Mouse (Mus musculus): ENCODE data around the gene Pusl1. TPM values are rescaled to one million over a fixed set of nuclear protein-coding genes. Genes with fewer than 3 reads are reported as not detected.

Pusl1 gene
- polyA plus RNA-seq, 1 experiment from 2014 or later, result 39.7 TPM

GRCm38 (mm10) chr4:155868614-155869298, 22.8 kb downstream of the Pusl1 start:
- WGBS, result 7% methylated on average over 22 of the region's 22 CpGs

GRCm38 (mm10) chr4:155863001-155863400, 28.6 kb downstream of the Pusl1 start, which contains the start of gene Tas1r3:
TSS of gene Tas1r3 (minus strand) at chr4:155863362.
- no peaks in the 10 kb centered on the region for H3K9me3 ChIP-seq (ENCODE audit: control insufficient read depth, low read length)
- H3K36me3 ChIP-seq (ENCODE audit: control insufficient read depth, insufficient read depth, low read length), result peaks cover 15% of the 10 kb centered on the region
- H3K4me2 ChIP-seq (ENCODE audit: low read depth, low read length), result no peak within 1 kb of the TSS
- H3K9ac ChIP-seq (ENCODE audit: low read length), result no peak within 1 kb of the TSS
- WGBS, result 76% methylated on average over 5 of the region's 5 CpGs
- no peak for ATAC-seq (ENCODE audit: low read depth)
- no peak within 1 kb of the TSS for H3K27ac ChIP-seq (ENCODE audit: low read length)
- no peak within 1 kb of the TSS for H3K4me3 ChIP-seq (ENCODE audit: low read length)
- H3K4me1 ChIP-seq (replicated peaks; ENCODE audit: control insufficient read depth, insufficient read depth, low read length), result no peaks in the 10 kb centered on the region
- no peaks in the 10 kb centered on the region for H3K27me3 ChIP-seq (ENCODE audit: control insufficient read depth, insufficient read depth, low read depth, low read length)

More at GRCm38 (mm10) chr4:155868614-155869298, 22.8 kb downstream of the Pusl1 start:
- peak overlapping the region; percentile 84 for H3K9ac ChIP-seq (ENCODE audit: low read length)
- peaks cover 18% of the 10 kb centered on the region for H3K4me1 ChIP-seq (replicated peaks; ENCODE audit: control insufficient read depth, insufficient read depth, low read length)
- peak overlapping the region; percentile 36 for H3K27ac ChIP-seq (ENCODE audit: low read length)
- peak overlapping the region; percentile 84 for H3K4me2 ChIP-seq (ENCODE audit: low read depth, low read length)
- peak overlapping the region; percentile 80 for H3K4me3 ChIP-seq (ENCODE audit: low read length)
- no peaks in the 10 kb centered on the region for H3K27me3 ChIP-seq (ENCODE audit: control insufficient read depth, insufficient read depth, low read depth, low read length)
- no peaks in the 10 kb centered on the region for H3K9me3 ChIP-seq (ENCODE audit: control insufficient read depth, low read length)
- ATAC-seq (ENCODE audit: low read depth), result peak; percentile 41
- H3K36me3 ChIP-seq (ENCODE audit: control insufficient read depth, insufficient read depth, low read length), result peaks cover 23% of the 10 kb centered on the region

GRCm38 (mm10) chr4:155861787-155862186, 29.8 kb downstream of the Pusl1 start:
- Histone ChIP-seq H3K27ac (ENCODE audit: low read length) (no peak overlapping the region), H3K4me2 (ENCODE audit: low read depth, low read length) (no peak overlapping the region), H3K4me3 (ENCODE audit: low read length) (no peak overlapping the region), H3K9ac (ENCODE audit: low read length) (no peak overlapping the region), H3K36me3 (ENCODE audit: control insufficient read depth, insufficient read depth, low read length) (peaks cover 20% of the 10 kb centered on the region), H3K9me3 (ENCODE audit: control insufficient read depth, low read length) (no peaks in the 10 kb centered on the region), H3K27me3 (ENCODE audit: control insufficient read depth, insufficient read depth, low read depth, low read length) (no peaks in the 10 kb centered on the region), H3K4me1 (replicated peaks; ENCODE audit: control insufficient read depth, insufficient read depth, low read length) (no peaks in the 10 kb centered on the region)
- 86% methylated on average over 7 of the region's 7 CpGs for WGBS
- no peak for ATAC-seq (ENCODE audit: low read depth)

- Histone ChIP-seq H3K27me3 (ENCODE audit: control insufficient read depth, insufficient read depth, low read depth, low read length) (no peaks in the 10 kb centered on the region), H3K9me3 (ENCODE audit: control insufficient read depth, low read length) (no peaks in the 10 kb centered on the region), H3K4me1 (replicated peaks; ENCODE audit: control insufficient read depth, insufficient read depth, low read length) (no peaks in the 10 kb centered on the region), H3K9ac (ENCODE audit: low read length) (no peak overlapping the region), H3K4me3 (ENCODE audit: low read length) (no peak overlapping the region), H3K4me2 (ENCODE audit: low read depth, low read length) (no peak overlapping the region), H3K27ac (ENCODE audit: low read length) (no peak overlapping the region), H3K36me3 (ENCODE audit: control insufficient read depth, insufficient read depth, low read length) (peaks cover 21% of the 10 kb centered on the region)
- ATAC-seq (ENCODE audit: low read depth), result peak; percentile 58
- WGBS, result 14% methylated on average over 13 of the region's 13 CpGs
These were observed 32.3 kb downstream of the Pusl1 start for GRCm38 (mm10) chr4:155859318-155859717.

GRCm38 (mm10) chr4:155856881-155857280, 34.7 kb downstream of the Pusl1 start:
- no peak overlapping the region for H3K27ac ChIP-seq (ENCODE audit: low read length)
- H3K4me1 ChIP-seq (replicated peaks; ENCODE audit: control insufficient read depth, insufficient read depth, low read length), result no peaks in the 10 kb centered on the region
- H3K9me3 ChIP-seq (ENCODE audit: control insufficient read depth, low read length), result no peaks in the 10 kb centered on the region
- no peak for ATAC-seq (ENCODE audit: low read depth)
- H3K4me2 ChIP-seq (ENCODE audit: low read depth, low read length), result no peak overlapping the region
- no peak overlapping the region for H3K4me3 ChIP-seq (ENCODE audit: low read length)
- no peaks in the 10 kb centered on the region for H3K27me3 ChIP-seq (ENCODE audit: control insufficient read depth, insufficient read depth, low read depth, low read length)
- peaks cover 26% of the 10 kb centered on the region for H3K36me3 ChIP-seq (ENCODE audit: control insufficient read depth, insufficient read depth, low read length)
- 86% methylated on average over 3 of the region's 3 CpGs for WGBS
- no peak overlapping the region for H3K9ac ChIP-seq (ENCODE audit: low read length)

GRCm38 (mm10) chr4:155856071-155856470, 35.5 kb downstream of the Pusl1 start:
- Histone ChIP-seq H3K4me1 (replicated peaks; ENCODE audit: control insufficient read depth, insufficient read depth, low read length) (no peaks in the 10 kb centered on the region), H3K4me2 (ENCODE audit: low read depth, low read length) (no peak overlapping the region), H3K4me3 (ENCODE audit: low read length) (no peak overlapping the region), H3K27ac (ENCODE audit: low read length) (no peak overlapping the region), H3K9ac (ENCODE audit: low read length) (no peak overlapping the region), H3K36me3 (ENCODE audit: control insufficient read depth, insufficient read depth, low read length) (peaks cover 26% of the 10 kb centered on the region), H3K9me3 (ENCODE audit: control insufficient read depth, low read length) (no peaks in the 10 kb centered on the region), H3K27me3 (ENCODE audit: control insufficient read depth, insufficient read depth, low read depth, low read length) (no peaks in the 10 kb centered on the region)
- WGBS, result 84% methylated on average over 12 of the region's 12 CpGs
- ATAC-seq (ENCODE audit: low read depth), result no peak

GRCm38 (mm10) chr4:155854991-155855390, 36.6 kb downstream of the Pusl1 start:
- H3K36me3 ChIP-seq (ENCODE audit: control insufficient read depth, insufficient read depth, low read length), result peaks cover 26% of the 10 kb centered on the region
- 89% methylated on average over 12 of the region's 12 CpGs for WGBS
- no peak overlapping the region for H3K9ac ChIP-seq (ENCODE audit: low read length)
- no peak overlapping the region for H3K27ac ChIP-seq (ENCODE audit: low read length)
- H3K4me2 ChIP-seq (ENCODE audit: low read depth, low read length), result no peak overlapping the region
- no peaks in the 10 kb centered on the region for H3K27me3 ChIP-seq (ENCODE audit: control insufficient read depth, insufficient read depth, low read depth, low read length)
- no peak for ATAC-seq (ENCODE audit: low read depth)
- no peak overlapping the region for H3K4me3 ChIP-seq (ENCODE audit: low read length)
- no peaks in the 10 kb centered on the region for H3K4me1 ChIP-seq (replicated peaks; ENCODE audit: control insufficient read depth, insufficient read depth, low read length)
- no peaks in the 10 kb centered on the region for H3K9me3 ChIP-seq (ENCODE audit: control insufficient read depth, low read length)

GRCm38 (mm10) chr4:155853421-155853820, 38.2 kb downstream of the Pusl1 start:
- Histone ChIP-seq H3K4me3 (ENCODE audit: low read length) (no peak overlapping the region), H3K9me3 (ENCODE audit: control insufficient read depth, low read length) (no peaks in the 10 kb centered on the region), H3K4me1 (replicated peaks; ENCODE audit: control insufficient read depth, insufficient read depth, low read length) (peaks cover 9% of the 10 kb centered on the region), H3K36me3 (ENCODE audit: control insufficient read depth, insufficient read depth, low read length) (peaks cover 24% of the 10 kb centered on the region), H3K9ac (ENCODE audit: low read length) (no peak overlapping the region), H3K4me2 (ENCODE audit: low read depth, low read length) (no peak overlapping the region), H3K27ac (ENCODE audit: low read length) (no peak overlapping the region), H3K27me3 (ENCODE audit: control insufficient read depth, insufficient read depth, low read depth, low read length) (no peaks in the 10 kb centered on the region)
- WGBS, result 83% methylated on average over 8 of the region's 9 CpGs
- ATAC-seq (ENCODE audit: low read depth), result no peak

- no peak for ATAC-seq (ENCODE audit: low read depth)
- Histone ChIP-seq H3K27me3 (ENCODE audit: control insufficient read depth, insufficient read depth, low read depth, low read length) (no peaks in the 10 kb centered on the region), H3K9ac (ENCODE audit: low read length) (no peak overlapping the region), H3K4me3 (ENCODE audit: low read length) (no peak overlapping the region), H3K4me1 (replicated peaks; ENCODE audit: control insufficient read depth, insufficient read depth, low read length) (peaks cover 14% of the 10 kb centered on the region), H3K27ac (ENCODE audit: low read length) (no peak overlapping the region), H3K36me3 (ENCODE audit: control insufficient read depth, insufficient read depth, low read length) (peaks cover 19% of the 10 kb centered on the region), H3K9me3 (ENCODE audit: control insufficient read depth, low read length) (no peaks in the 10 kb centered on the region), H3K4me2 (ENCODE audit: low read depth, low read length) (no peak overlapping the region)
- 78% methylated on average over 2 of the region's 2 CpGs for WGBS
These were observed 39.6 kb downstream of the Pusl1 start for GRCm38 (mm10) chr4:155851951-155852411.

Measured in lung, embryonic 16.5 days (tissue).